Mouse (Mus musculus) fibroblast of lung, adult 2 months (primary cell): Measurements from ENCODE around the gene Trcg1.

Source experiments
- DNase-seq: peaks from one replicate; pipeline ENCODE4 v3.0.0-alpha.2; 2011; ENCODE audit warnings: low read depth

The Trcg1 gene

DNA sequence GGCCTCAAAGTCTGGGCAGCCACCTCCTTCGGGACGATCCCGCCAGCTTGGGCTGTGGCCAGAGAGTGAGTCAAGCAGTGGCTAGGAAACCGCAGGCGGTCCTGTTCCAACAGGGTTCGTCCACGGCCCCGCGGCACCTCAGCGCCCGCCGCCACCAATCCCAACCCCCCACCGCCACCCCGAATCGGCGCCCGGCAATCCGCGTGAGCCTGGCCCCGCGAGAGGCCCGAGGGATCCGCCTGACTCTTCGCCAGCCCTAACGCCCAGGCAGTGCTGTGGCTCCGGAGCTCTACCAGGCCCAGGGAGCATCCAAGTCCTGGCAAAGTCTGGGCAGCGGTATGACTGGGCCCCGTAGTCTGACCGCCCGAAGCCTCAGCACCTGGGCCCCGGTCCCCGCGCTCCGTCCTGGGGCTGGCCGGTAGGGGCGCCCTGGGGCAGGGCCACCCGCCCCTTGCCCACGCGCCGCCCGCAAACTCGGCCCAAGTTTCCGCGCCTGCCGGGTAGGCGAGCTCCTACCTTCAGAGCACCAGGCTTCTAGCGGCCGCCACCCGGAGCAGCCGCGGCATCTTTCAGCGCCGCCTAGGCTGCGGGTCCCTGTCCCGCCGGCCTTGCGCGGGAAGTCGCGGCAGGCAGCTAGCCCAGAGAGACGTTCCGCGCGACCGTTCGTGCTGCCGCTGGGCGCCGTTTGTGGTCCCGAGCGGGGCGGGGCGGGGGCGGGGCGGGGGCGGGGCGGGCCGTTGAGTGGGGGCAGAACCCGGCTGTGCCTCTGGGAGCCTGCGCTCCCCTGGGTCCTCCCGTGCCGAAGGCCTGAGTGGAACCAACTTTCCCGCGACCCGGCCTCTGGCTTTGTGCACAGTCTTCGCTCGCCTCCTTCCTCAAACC lies 25.8 kb downstream of the Trcg1 start, which contains the start of gene 1700017B05Rik:
Gene 1700017B05Rik, minus strand, starts transcription at position 700 of the 882 bp plus-strand sequence.
- no peak for DNase-seq

DNA sequence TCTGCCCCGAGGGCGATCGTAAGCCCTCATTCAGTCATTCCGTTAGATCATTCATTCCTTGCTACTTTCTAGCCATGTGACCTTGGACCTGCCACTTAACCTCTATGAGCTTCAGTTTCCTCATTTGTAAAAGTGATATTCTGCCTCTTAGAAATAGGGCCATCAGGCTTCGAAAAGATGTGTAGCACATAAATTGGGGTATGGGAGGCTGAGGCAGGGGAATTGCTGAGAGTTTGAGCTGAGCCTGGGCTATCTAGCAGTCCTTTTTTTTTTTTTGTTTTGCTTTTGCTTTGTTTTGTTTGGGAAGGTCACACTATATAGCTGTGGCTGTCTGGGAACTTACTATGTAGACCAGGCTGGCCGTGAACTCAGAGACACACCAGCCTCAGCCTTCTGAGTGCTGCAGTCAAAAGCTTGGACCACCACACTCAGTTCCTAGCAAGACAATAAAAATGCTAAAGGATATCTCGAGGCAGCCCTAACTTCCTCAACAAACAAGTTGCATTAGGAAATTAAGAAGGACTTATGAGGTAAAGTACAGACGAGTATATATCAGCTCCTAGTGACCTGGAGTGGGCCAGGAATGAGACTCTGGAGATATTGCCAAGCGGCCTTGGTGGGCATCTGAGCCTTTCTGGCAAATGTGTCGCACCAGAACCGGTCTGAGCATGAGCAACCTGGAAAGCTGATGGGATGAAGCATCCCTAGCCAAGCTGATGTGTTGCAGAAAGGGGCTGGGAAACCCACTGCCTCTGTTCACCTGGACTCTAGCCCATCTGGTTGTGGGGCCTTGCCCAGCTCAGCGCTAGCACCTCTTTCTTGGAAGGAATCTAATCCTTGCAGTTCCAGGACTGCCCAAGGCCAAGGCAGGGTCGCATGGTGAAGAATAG lies 26.7 kb downstream of the Trcg1 start:
- no peak for DNase-seq

- DNase-seq = no peak
Measured at GRCm38 (mm10) chr9:57265125-57265524, 28.8 kb downstream of the Trcg1 start.

DNA sequence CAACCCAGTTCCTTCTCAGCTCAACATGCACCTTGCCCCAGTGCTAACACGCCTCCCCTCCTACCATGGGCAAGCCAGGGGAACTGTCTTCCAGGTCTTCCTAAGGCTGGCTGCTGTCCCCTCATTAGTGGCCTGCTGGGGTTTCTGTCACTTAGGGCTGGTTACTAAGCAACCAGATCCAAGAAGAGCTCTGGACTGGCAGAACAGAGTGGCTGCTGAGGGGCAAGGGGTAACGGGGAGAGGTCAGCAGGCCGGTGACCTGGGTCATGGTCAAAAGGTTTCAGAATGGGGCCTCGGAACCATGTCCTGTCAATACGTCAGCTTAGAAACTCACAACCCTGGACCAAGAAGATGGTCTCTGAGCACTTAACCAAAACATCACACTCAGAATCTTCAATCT lies 31.1 kb downstream of the Trcg1 start:
- no peak for DNase-seq

DNA sequence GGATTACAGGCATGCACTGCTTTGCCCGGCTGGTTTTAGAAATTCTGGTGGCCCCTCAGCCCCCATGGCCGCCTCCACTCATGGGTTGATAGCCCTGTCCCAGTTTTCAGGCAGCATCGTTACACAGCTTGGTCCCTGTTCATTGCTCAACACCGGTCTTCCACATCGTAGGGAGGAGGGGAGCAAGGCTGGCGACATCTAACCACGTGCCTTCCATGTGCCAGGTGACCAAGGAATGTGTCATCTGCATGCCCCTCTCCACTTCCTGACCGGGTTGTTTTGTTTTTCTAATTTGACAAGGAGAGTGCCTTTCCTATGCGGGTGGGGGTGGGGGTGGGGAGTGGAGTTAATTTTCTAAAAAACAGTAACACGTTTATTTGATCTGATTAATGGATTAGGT lies 31.7 kb downstream of the Trcg1 start:
- DNase-seq = no peak

- no peak for DNase-seq
Measured at GRCm38 (mm10) chr9:57268575-57268974, 32.2 kb downstream of the Trcg1 start.

DNA sequence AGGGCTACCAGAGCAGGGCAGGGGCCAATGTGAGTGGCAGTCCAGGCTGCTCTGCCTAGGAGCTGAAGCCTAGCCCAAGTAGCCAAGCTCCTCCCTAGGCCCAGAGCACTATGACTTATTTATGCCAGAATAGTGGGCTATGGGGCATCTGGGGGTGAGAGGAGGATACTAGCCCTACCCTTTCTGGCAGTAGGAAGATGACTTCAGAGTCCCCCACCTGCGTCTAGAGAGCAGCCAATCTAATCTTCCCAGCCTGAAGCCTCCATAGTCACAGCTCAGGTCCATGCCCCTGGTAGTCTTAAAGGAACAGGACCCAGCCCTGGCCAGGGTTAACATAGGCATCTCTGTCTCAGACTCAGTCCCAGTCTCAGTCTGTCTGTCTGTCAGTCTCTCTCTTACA lies 33.0 kb downstream of the Trcg1 start:
- no peak for DNase-seq

- DNase-seq = no peak
Measured at GRCm38 (mm10) chr9:57270399-57270798, 34.0 kb downstream of the Trcg1 start.

DNA sequence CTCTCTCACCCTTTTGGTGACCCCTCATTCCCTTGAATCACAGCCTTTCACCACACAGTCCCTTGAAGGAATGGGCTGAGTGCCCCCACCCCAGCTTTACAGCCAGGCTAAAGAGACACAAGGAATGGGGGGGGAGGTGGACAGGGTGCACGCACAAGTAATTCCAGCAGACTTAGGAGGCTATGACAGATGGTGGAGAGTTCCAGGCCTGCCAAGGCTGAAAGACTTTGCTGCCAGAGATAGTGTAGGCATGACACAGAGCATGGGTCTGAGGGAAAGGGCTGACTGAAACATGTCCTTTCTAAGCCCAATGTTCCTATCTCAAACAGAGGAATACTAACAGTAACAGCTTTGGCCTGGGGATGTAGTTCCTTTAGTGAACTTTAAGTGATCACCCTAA lies 34.7 kb downstream of the Trcg1 start:
- no peak for DNase-seq

DNA sequence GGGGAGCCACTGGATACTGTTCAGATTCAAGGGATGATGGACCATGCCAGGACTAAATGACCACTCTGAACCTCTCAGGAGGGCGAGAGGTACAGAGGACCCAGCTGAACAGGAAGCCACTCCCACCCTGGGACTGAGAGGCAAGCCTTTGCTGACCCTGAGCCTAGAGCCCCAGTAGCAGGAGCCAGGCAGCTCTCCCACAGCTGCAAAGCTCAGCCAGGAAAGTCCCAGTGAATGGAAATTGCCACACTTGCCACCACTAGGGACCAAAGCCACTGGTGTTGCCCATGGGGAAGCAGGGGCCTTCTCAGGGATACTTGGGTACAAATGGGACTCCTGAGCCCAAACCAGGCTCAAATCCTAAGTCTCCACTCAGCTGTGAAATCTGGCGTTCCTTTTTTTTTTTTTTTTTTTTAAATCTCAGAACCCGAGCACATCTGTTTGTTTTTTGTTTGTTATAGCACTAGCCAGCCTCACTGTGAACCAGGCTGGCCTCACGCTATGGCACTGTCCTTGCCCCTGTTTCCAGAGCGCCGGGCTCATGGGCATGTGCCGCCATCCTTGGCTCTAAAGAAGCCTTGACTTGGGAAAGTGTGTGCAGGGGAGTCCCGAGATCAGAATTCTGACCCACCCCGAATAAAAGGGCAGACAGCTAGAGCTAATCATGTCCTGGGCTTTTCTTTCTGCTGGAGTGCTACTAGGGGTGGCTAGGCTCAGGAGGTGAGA lies 35.6 kb downstream of the Trcg1 start:
- no peak for DNase-seq

DNA sequence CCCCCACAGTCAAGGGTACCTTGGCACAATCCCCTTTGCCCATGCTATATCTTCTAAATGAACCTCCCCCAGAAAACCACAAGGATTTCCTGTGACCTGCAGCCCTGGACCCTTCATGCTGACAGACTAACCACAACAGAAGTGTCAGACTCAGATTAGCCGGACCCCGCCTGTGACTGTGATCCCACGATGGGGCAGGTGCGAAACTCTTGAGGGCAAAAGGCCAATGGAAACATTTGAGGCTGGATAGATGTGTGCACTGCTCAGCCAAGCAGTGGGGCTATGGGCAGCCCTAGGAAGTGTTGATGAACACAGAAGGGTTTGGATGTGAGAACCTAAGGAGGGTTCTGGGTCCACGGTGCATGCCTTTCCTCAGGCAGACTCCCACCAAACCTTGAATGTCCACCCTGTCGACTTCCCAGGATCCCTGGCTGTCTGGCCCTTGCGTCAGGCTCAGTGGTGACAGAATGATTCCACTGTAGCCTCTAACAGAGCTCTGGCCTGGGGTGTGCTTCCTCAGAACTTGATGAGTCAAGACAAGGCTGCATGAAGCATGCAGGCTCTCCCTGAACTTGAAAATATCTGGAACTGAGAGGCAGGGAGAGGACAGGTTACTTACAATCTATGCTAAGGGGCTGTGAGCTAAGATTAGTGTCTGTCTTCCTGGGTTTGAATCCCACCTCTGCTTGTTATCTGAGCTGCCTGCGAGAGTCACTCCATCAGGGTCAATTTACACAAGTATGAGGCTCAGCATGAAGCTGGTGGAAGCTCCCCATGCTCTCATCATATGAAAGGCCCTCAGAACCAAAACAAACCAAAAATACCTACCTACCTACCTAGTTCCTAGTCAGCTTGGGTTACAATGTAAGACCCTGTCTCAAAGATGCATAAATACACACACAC lies 36.8 kb downstream of the Trcg1 start:
- peak; percentile 44 for DNase-seq

DNA sequence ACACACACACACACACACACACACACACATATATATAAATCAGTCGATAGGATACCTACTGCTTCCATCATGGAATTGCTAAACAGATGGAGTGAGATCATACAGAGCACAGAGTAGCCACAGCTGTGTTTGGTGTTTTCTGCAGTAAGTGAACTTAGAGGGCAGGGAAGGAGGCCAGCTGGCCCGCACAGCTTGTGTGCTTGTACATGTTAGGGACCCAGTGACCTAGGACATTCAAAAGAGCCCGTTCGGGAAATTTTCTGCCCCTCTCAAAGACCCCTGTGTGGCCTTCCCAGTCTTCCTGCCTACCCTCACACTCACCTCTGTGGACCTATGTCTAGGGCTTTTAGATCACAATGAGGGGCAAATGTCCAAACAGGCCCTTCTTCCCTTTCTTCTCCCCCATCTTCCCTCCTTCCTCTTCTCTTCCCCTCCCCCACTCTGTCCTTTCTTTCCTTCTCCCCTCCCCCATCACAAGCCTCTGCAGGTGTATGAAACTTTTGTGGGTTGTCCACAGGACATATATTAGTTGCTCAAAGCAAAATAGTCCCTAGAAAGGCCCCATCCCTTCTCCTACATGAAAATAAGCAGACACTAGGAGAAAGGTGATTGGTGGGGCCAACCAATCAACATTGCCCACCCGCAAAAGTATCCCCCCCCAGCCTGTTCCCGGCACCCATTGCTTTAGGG lies 37.6 kb downstream of the Trcg1 start:
- DNase-seq = no peak

DNA sequence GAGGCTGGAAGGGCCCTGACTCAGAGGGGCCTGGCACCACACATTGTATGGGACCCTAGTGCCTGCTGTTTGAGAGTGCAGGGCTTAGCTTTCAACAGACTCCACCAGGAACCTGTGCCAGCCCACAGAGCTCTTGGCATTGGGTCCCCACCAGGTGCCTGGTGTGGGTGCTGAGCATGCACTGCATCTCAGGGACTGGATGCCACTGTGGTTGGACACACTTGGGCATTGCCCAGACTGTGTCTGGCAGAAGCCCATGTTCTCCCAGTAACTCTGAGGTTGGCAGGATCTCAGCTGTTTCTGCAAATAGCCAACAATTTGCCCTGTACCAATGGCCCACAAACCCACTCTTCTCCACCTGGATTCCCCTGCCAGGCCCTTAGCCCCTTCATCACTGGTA lies 40.0 kb downstream of the Trcg1 start:
- DNase-seq = peak; percentile 65

GRCm38 (mm10) chr9:57278268-57278667 lies 41.9 kb downstream of the Trcg1 start:
- DNase-seq = no peak

GRCm38 (mm10) chr9:57279441-57279840 lies 43.1 kb downstream of the Trcg1 start:
- no peak for DNase-seq

DNA sequence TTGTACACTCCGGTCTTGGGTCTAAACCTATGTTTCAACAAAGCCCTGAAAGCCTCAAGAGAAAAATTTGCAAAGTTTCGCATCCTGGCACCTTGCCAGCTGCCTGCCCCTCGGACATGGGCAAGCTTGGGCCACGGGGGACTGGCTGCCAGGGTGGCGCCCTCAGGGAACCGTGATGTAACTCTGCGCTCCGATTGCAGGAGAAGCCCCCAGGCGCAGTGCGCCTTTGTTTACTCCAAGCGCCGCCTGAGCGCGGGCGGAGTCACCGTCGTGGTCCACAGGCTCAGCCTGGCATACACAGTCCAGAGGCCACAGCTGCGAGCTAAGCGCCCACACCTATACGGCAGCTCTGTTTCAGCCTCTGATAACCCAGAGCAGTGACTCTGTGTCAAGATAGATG lies 45.2 kb downstream of the Trcg1 start:
- DNase-seq = no peak

- DNase-seq = no peak
Measured at GRCm38 (mm10) chr9:57282686-57283085, 46.3 kb downstream of the Trcg1 start.

- DNase-seq = no peak
Measured at GRCm38 (mm10) chr9:57283311-57283710, 47.0 kb downstream of the Trcg1 start.

DNA sequence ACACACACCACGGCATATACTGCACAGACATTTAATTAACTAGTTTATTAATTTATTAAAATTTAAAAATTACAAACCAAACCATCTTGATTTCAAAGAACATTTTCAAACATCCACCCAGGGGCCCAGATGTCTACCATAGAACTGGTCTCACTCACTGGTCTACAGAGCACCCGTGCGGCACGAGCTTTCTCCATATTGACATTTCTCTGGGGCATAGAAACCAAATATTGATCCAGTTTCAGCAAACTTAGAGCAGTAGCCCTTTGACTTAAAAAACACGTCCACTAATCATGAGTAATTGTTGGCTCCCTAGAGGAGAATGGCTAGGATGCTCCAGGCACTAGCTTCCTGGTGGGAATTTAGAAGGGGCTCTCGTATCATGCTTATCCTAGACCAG lies 50.8 kb downstream of the Trcg1 start:
- DNase-seq = no peak

DNA sequence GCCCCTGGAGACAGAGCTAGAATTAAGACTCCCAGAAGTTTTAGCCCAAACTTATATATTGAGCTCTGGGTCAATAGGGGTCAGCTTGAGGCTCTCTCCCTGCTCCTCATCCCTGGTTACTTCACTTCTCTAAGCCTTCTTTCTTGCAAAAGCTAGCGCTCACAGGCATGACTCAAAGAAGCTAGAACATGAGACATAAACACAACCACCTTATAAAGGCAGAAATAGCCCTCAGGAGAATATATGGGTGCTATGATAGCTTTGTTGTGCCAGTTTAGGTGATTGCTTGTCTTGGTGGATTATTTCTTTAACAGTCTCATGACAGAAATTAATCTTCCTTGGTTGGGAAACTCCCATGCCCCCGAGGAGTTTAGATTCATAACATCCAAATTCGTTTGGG lies 58.5 kb downstream of the Trcg1 start:
- DNase-seq = no peak

GRCm38 (mm10) chr9:57295666-57296065 lies 59.3 kb downstream of the Trcg1 start:
- no peak for DNase-seq
